Mouse (Mus musculus): Measurements from ENCODE around the gene Tmprss4. TPM values are rescaled to one million over a fixed set of nuclear protein-coding genes. Genes with fewer than 3 reads are reported as not detected.

Tmprss4 gene
- polyA plus RNA-seq, 1 experiment: 0.18 TPM

DNA sequence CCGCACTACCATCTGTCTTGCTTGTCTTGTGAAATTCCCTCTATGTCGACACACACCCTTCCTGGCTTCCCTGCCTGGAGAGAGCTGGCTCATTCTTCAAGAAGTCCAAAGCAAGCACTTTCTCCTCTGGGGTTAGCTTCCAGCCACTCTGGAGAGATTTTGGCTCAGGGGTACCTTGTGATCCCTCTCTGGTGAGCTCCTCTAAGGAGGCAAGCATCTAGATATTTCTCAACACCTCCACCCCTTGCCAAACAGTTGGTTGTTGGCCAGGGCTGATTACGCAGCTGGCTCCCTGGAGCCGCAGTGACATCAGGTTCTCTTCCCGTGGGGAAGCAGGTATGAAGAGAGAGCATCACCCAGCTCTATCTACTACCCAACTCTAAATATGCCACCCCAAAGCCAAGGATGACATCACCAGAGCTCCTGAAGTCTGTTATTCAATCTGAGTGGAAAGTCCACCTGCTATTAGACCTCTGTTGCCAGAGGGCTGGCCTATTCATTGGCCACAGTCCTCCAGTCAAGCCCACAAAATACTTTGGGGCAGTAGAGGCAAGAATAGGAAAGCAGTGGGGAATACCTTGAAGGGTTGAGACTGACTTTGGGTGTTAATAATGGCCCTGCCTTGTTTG is 2.5 kb downstream of the Tmprss4 start:
- no peak for DNase-seq (ENCODE audit: extremely low spot score in 1 of 2, low spot score in 1 of 2)

DNA sequence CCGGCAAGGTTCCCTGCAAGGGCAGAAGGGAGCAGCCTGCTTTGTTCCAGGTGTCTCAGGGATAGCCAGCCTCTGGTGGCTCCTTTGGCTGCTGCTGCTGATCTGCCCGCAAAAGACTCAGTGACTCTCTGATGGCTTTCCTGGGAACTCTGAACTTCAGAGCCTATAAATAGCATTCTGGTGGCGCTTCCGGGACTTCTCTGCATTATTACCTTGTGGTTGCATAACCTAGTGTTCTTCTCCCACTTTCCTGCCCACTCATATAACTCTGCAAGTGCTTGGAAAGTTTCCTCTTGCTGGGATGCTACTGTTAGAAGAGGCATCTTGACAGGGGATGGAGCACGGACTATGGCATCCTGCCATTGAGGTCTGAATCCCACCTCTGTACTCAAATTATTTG is 6.3 kb downstream of the Tmprss4 start:
- DNase-seq (ENCODE audit: extremely low spot score in 1 of 2, low spot score in 1 of 2): no peak

GRCm38 (mm10) chr9:45196125-45196830 is 7.6 kb downstream of the Tmprss4 start:
- DNase-seq (ENCODE audit: extremely low spot score in 1 of 2, low spot score in 1 of 2): no peak

DNA sequence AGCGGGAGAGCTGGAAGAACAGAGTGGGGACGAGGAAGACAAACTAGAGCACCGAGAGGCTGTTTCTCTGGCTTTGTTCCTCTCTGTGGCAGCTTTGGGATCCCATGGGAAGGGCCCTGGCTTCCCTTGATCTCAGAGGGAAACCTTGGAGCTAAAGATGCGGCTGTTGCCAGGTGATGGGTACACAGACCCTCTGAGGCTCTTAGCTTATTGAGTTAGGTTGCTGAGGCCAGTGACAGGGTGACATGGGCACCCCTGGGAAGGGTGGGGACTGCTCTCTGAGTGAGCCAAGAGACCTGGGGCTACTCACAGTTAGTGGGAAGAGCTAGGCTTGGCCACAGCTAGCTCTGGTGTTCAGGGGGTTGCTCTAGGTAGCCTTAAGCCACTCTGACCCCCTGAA is 8.4 kb downstream of the Tmprss4 start:
- DNase-seq (ENCODE audit: extremely low spot score in 1 of 2, low spot score in 1 of 2): no peak

GRCm38 (mm10) chr9:45189661-45190174 is 14.2 kb downstream of the Tmprss4 start:
- no peak for DNase-seq (ENCODE audit: extremely low spot score in 1 of 2, low spot score in 1 of 2)

DNA sequence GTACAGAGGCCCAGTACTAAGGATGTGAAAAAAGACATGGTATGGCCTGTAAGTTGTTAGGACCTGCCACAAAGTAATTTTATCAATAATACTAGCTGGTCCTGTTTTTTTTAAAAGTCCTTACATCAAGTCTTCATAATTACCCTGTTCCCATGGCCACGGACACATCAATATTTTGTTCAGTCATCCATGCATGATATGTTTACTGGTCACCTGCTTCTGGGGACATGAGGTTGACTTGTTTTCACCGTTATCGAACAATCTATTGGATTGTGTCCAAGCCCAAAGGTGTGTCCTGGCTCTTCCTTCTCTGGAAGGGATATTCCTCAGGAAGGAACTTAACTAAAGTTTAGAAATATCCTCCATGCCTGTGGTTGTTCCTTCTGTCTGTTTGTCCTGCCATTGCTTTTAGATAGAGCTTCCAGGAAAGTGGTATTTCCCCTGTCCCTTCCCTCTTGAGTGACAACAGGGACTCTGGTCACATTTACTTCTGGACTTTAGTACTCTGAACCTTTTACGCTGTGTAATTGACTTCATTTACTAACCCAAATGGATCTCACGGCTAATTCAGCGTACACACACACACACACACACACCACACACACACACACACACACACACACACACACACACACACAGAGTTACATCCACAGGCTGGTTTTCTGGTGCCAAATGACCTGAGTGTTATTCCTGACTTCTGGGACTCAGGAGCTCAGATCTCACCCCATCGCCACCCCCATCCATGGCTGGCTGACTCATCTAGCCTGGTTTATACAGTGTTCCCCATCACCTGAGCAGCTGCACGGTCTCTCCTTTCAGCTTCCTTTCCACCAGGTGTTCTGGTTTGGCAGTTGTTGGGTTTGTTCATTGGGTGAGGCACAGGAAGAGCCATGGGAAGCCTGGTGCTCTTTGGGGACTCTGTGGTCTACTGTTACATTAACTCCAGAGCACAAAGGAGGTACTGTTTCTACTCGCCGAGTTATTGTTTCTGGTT is 15.0 kb downstream of the Tmprss4 start:
- no peak for DNase-seq (ENCODE audit: extremely low spot score in 1 of 2, low spot score in 1 of 2)

GRCm38 (mm10) chr9:45185250-45185649 is 18.6 kb downstream of the Tmprss4 start:
- peak; percentile 75 to 84 for DNase-seq (ENCODE audit: extremely low spot score in 1 of 2, low spot score in 1 of 2)

DNA sequence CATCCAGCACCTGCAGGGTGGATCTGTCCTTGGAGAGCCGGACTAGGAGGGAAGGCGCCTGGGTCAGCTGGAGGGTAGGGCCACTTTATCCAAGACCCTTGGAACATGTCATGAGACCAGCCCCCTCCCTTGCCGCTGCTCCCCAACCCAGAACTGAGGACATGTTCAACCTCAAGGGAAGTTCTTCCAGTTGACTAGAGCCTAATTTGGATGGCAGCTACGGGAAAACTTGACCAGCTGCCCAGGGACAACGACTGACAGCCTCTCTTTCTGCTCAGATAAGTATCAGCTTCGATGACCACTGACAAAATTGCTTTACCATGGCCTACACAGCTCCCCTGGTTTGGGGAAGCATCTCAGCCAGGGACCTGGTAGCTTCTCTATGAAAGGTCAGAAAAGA is 20.6 kb downstream of the Tmprss4 start:
- DNase-seq (ENCODE audit: extremely low spot score in 1 of 2, low spot score in 1 of 2): no peak

DNA sequence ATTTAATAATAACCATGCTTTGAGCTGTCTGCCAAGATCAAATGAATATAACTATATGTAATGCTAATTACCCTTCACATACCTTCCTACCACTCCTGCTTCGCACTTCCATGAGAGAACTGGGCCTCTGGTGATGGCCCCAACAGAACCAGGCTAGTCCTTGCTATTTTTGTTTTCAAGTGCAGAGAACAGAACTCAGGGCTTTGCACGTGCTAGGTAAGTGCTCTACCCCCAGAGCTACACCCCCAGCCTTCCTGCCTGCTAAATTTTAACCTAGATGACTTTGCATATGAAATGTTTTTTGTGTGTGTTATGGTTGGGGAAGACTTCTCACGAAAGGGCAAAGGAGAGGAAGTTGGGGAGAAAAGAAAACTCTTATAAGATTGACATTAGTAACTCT is 21.4 kb downstream of the Tmprss4 start:
- no peak for DNase-seq (ENCODE audit: extremely low spot score in 1 of 2, low spot score in 1 of 2)

DNA sequence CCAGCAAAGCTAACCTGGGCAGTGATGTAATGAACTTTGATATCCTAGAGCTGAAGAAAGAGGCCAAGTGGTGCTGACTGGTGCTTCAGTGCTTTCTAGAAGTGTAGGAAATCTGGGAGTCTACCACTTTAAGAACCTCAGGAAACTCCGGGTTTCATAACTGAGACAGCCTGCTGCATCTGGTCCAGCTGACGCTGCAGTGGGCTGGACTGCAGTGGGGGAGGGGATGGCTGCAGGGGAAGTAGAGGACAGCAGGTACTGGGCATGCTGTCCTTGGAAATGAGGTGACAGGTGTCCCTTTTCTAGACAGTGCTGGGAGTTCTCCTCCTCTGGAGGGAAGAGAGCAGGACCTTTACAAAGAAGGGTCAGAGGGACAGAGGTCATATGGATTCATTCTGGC is 22.1 kb downstream of the Tmprss4 start, which contains the start of gene BC049352:
BC049352 (plus strand) TSS at position 238 of the 400 bp plus-strand sequence.
- DNase-seq (ENCODE audit: extremely low spot score in 1 of 2, low spot score in 1 of 2): peak in 1 of 2 experiments; percentile 49

- no peak for DNase-seq (ENCODE audit: extremely low spot score in 1 of 2, low spot score in 1 of 2)
These were observed 24.6 kb downstream of the Tmprss4 start for GRCm38 (mm10) chr9:45179282-45179681.

- DNase-seq (ENCODE audit: extremely low spot score in 1 of 2, low spot score in 1 of 2): no peak
These were observed 30.4 kb downstream of the Tmprss4 start for GRCm38 (mm10) chr9:45173475-45173874.

DNA sequence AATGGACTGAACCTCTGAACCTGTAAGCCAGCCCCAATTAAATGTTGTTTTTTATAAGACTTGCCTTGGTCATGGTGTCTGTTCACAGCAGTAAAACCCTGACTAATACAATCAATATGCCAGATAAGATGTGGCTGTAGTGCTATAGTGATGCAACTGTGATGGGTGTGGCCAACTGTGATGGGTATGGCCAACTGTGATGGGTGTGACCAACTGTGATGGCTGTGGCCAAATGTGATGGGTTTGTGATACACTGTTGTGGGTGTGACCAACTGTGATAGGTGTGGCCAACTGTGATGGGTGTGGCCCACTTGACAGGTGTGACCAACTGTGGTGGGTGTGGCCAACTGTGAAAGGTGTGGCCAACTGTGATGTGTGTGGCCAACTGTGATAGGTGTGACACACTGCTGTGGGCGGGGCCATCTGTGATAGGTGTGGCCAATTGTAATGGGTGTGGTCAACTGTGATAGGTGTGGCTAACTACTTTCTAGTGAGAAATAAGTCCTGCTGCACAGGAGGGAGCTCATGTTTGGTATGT is 32.8 kb downstream of the Tmprss4 start:
- no peak for DNase-seq (ENCODE audit: extremely low spot score in 1 of 2, low spot score in 1 of 2)

- DNase-seq (ENCODE audit: extremely low spot score in 1 of 2, low spot score in 1 of 2): peak; percentile 74 to 75
These were observed 33.7 kb downstream of the Tmprss4 start for GRCm38 (mm10) chr9:45170150-45170549.

GRCm38 (mm10) chr9:45167903-45168302 is 36.0 kb downstream of the Tmprss4 start:
- DNase-seq (ENCODE audit: extremely low spot score in 1 of 2, low spot score in 1 of 2): peak in 1 of 2 experiments; percentile 53

GRCm38 (mm10) chr9:45153361-45153760 is 50.5 kb downstream of the Tmprss4 start:
- DNase-seq (ENCODE audit: extremely low spot score in 1 of 2, low spot score in 1 of 2): no peak

- DNase-seq (ENCODE audit: extremely low spot score in 1 of 2, low spot score in 1 of 2): no peak
These were observed 53.0 kb downstream of the Tmprss4 start for GRCm38 (mm10) chr9:45150933-45151332.

DNA sequence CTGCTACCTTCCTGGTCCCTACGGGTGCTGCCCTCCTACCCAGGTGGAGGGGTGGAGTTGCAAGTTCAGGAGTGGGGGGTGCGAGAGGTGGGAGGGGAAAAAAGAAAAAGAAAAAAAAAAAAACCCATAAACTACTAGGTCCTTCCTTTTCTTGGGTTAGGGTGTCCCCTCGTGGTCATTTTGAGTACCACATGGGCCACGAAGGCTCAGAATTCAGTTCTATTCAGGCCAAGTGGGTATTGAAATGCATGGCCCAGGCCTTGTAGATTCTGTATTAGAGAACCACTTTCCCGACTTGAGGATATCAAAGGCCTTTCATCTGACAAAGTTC is 57.7 kb downstream of the Tmprss4 start:
- DNase-seq (ENCODE audit: extremely low spot score in 1 of 2, low spot score in 1 of 2): peak in 1 of 2 experiments; percentile 93

GRCm38 (mm10) chr9:45145533-45146266 is 58.2 kb downstream of the Tmprss4 start:
- DNase-seq (ENCODE audit: extremely low spot score in 1 of 2, low spot score in 1 of 2): peak in 1 of 2 experiments; percentile 60

- DNase-seq (ENCODE audit: extremely low spot score in 1 of 2, low spot score in 1 of 2): no peak
These were observed 61.2 kb downstream of the Tmprss4 start for GRCm38 (mm10) chr9:45142686-45143085.

All from frontal cortex, adult 2 months (tissue).